Mouse (Mus musculus): ENCODE results near the gene Gca. TPM values are rescaled to one million over a fixed set of nuclear protein-coding genes. Genes with fewer than 3 reads are reported as not detected.

Gene Gca
- polyA plus RNA-seq, 1 experiment from 2014 or later, result 2.1 TPM

DNA sequence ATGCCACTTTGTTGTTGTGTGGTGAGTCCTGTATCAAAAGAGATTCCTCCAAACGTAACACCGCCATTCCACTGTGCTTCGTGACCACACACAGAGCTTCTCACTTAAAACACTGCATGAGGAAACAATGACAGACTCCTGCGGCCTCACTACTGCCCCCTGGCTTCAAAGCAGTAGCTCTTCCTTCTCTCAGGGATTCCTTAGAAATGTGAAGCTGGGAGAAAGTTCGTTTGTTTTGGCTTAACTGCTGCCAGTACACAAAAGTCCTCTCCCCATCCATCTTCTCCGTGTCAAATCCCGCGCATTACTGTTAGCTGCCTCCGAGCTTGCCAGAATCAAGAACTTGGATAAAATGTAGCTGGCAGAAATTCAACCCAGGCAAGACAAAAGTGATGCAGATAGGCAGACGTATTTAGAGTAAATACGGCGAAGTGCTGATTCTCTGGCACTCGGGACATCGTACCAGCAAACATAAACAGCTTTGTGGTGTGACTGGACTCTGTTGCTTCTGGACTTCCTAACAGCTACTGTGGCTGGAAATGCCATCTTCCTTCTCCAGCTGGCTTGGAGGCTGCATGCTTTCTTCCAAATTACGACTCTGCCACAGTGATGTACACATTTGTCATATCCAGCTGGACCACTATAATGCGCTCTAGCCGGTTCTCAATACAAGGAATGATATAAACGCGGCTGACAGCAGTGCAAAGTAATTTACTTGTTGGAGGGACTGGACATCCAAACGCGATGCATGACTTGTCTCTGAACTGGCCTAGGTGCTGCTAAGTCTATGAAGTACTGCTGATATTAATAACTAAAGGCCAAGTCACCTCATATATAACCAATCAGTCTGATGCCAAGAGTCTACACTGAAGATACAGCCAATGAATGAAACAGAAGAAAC, 20.4 kb upstream of the Gca start:
- Histone ChIP-seq H3K36me3 (ENCODE audit: control insufficient read depth, insufficient read depth, low read length) (no peaks in the 10 kb centered on the region), H3K4me3 (ENCODE audit: low read depth, low read length) (no peak overlapping the region), H3K27me3 (replicated peaks; ENCODE audit: control insufficient read depth, insufficient read depth, low read length) (peaks cover 3% of the 10 kb centered on the region; the same call in 1 of the 2 replicates), H3K4me1 (ENCODE audit: control insufficient read depth, insufficient read depth, low read length) (peaks cover 8% of the 10 kb centered on the region; the same call in 1 of the 2 replicates), H3K9ac (ENCODE audit: low read depth, low read length) (no peak overlapping the region), H3K27ac (replicated peaks; ENCODE audit: low read depth, low read length) (no peak overlapping the region), H3K4me2 (ENCODE audit: low read depth, low read length) (peak overlapping the region; percentile 32), H3K9me3 (ENCODE audit: control insufficient read depth, low read length) (no peaks in the 10 kb centered on the region)
- DNase-seq (ENCODE audit: low spot score) (peak; percentile 22), ATAC-seq (ENCODE audit: low read depth) (no peak)
- 46% methylated on average over 21 of the region's 21 CpGs for WGBS

- Histone ChIP-seq H3K9me3 (ENCODE audit: control insufficient read depth, low read length) (no peaks in the 10 kb centered on the region), H3K4me1 (ENCODE audit: control insufficient read depth, insufficient read depth, low read length) (peaks cover 8% of the 10 kb centered on the region; the same call in 1 of the 2 replicates), H3K27me3 (replicated peaks; ENCODE audit: control insufficient read depth, insufficient read depth, low read length) (peaks cover 3% of the 10 kb centered on the region; the same call in 1 of the 2 replicates), H3K9ac (ENCODE audit: low read depth, low read length) (no peak overlapping the region), H3K27ac (replicated peaks; ENCODE audit: low read depth, low read length) (no peak overlapping the region), H3K36me3 (ENCODE audit: control insufficient read depth, insufficient read depth, low read length) (no peaks in the 10 kb centered on the region), H3K4me3 (ENCODE audit: low read depth, low read length) (no peak overlapping the region), H3K4me2 (ENCODE audit: low read depth, low read length) (no peak overlapping the region)
- WGBS, result 88% methylated on average over 5 of the region's 5 CpGs
- ATAC-seq (ENCODE audit: low read depth) (no peak), DNase-seq (ENCODE audit: low spot score) (no peak)
Measured at GRCm38 (mm10) chr2:62644891-62645290, 19.2 kb upstream of the Gca start.

DNA sequence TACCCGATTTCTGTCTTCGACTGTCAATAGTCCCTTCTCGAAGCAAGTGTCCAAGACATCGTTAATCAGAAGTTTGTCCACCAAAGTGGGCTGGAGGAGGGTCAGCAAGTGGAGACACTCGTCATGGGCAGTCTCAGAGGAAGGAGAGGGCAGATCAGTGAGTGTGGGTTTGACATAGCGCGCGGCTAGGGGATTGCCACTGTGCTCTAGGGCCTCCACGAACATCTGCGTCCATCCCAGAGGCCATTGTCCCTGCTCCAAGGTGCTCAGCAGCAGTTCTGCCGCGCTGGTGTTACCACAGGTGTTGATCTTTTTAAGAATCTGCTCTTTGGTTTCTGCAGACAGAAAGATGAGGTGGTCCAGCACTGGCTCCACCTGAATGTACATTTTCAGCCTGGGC, 18.6 kb upstream of the Gca start:
- no peaks in the 10 kb centered on the region for H3K36me3 ChIP-seq (ENCODE audit: control insufficient read depth, insufficient read depth, low read length)
- no peaks in the 10 kb centered on the region for H3K9me3 ChIP-seq (ENCODE audit: control insufficient read depth, low read length)
- peaks cover 8% of the 10 kb centered on the region; the same call in 1 of the 2 replicates for H3K4me1 ChIP-seq (ENCODE audit: control insufficient read depth, insufficient read depth, low read length)
- H3K27me3 ChIP-seq (replicated peaks; ENCODE audit: control insufficient read depth, insufficient read depth, low read length), result peaks cover 3% of the 10 kb centered on the region; the same call in 1 of the 2 replicates
- H3K4me3 ChIP-seq (ENCODE audit: low read depth, low read length), result peak overlapping the region; percentile 49
- 34% methylated on average over 12 of the region's 12 CpGs for WGBS
- peak overlapping the region; percentile 66 for H3K9ac ChIP-seq (ENCODE audit: low read depth, low read length)
- ATAC-seq (ENCODE audit: low read depth) (peak; percentile 62), DNase-seq (ENCODE audit: low spot score) (no peak)
- no peak overlapping the region for H3K27ac ChIP-seq (replicated peaks; ENCODE audit: low read depth, low read length)
- H3K4me2 ChIP-seq (ENCODE audit: low read depth, low read length), result peak overlapping the region; percentile 71

GRCm38 (mm10) chr2:62646014-62646645, 18.0 kb upstream of the Gca start, which contains the start of gene Ifih1:
TSS of gene Ifih1 (minus strand) at chr2:62646255.
- under 1% methylated on average over 19 of the region's 30 CpGs for WGBS
- peaks cover 3% of the 10 kb centered on the region; the same call in 1 of the 2 replicates for H3K27me3 ChIP-seq (replicated peaks; ENCODE audit: control insufficient read depth, insufficient read depth, low read length)
- H3K36me3 ChIP-seq (ENCODE audit: control insufficient read depth, insufficient read depth, low read length), result no peaks in the 10 kb centered on the region
- peak within 1 kb of the TSS; percentile 66 for H3K9ac ChIP-seq (ENCODE audit: low read depth, low read length)
- H3K4me1 ChIP-seq (ENCODE audit: control insufficient read depth, insufficient read depth, low read length), result peaks cover 8% of the 10 kb centered on the region; the same call in 1 of the 2 replicates
- DNase-seq (ENCODE audit: low spot score), result peak; percentile 71
- no peaks in the 10 kb centered on the region for H3K9me3 ChIP-seq (ENCODE audit: control insufficient read depth, low read length)
- H3K4me2 ChIP-seq (ENCODE audit: low read depth, low read length), result peak within 1 kb of the TSS; percentile 71
- peak within 1 kb of the TSS; percentile 49 for H3K4me3 ChIP-seq (ENCODE audit: low read depth, low read length)
- peak; percentile 92 for ATAC-seq (ENCODE audit: low read depth)
- H3K27ac ChIP-seq (replicated peaks; ENCODE audit: low read depth, low read length), result peak within 1 kb of the TSS; percentile 34; the same call in 1 of the 2 replicates

DNA sequence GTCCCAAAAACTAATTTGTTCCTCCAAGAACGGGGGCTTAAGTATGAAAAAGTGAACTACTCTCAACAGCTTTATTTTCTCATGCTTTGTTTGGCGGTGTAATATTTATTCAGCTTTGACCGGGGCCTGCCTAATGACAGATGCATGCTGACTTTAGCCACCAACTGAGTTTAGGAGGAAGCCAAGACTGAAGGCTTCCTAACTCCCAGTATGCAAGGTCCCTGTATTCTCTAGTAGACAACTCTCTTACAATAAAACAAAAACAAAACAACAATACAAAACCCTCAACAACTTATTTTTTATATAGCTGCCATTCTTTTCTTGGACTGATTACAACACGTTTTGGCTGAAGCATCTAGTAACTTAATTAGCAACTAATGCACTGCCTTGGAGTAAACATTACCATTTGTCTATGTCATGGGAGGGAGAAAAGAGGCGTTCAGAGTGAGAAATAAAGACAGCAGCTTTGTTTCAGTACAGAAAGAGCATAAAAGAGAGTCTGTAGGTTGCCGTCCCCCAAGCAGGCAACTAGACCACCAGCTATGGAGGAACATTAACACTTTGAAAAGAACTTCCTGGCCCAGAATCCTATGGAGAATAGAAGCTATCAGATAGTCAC, 17.3 kb upstream of the Gca start:
- H3K4me1 ChIP-seq (ENCODE audit: control insufficient read depth, insufficient read depth, low read length), result peaks cover 8% of the 10 kb centered on the region; the same call in 1 of the 2 replicates
- H3K9ac ChIP-seq (ENCODE audit: low read depth, low read length), result peak overlapping the region; percentile 66; the same call in 1 of the 2 replicates
- peak overlapping the region; percentile 49 for H3K4me3 ChIP-seq (ENCODE audit: low read depth, low read length)
- ATAC-seq (ENCODE audit: low read depth) (no peak), DNase-seq (ENCODE audit: low spot score) (no peak)
- no peaks in the 10 kb centered on the region for H3K36me3 ChIP-seq (ENCODE audit: control insufficient read depth, insufficient read depth, low read length)
- peaks cover 3% of the 10 kb centered on the region; the same call in 1 of the 2 replicates for H3K27me3 ChIP-seq (replicated peaks; ENCODE audit: control insufficient read depth, insufficient read depth, low read length)
- WGBS, result 24% methylated on average over 6 of the region's 6 CpGs
- H3K27ac ChIP-seq (replicated peaks; ENCODE audit: low read depth, low read length), result no peak overlapping the region
- peak overlapping the region; percentile 71 for H3K4me2 ChIP-seq (ENCODE audit: low read depth, low read length)
- H3K9me3 ChIP-seq (ENCODE audit: control insufficient read depth, low read length), result no peaks in the 10 kb centered on the region

GRCm38 (mm10) chr2:62651890-62652289, 12.2 kb upstream of the Gca start:
- no peaks in the 10 kb centered on the region for H3K27me3 ChIP-seq (replicated peaks; ENCODE audit: control insufficient read depth, insufficient read depth, low read length)
- no peak overlapping the region for H3K9ac ChIP-seq (ENCODE audit: low read depth, low read length)
- no peak overlapping the region for H3K4me3 ChIP-seq (ENCODE audit: low read depth, low read length)
- H3K9me3 ChIP-seq (ENCODE audit: control insufficient read depth, low read length), result no peaks in the 10 kb centered on the region
- ATAC-seq (ENCODE audit: low read depth) (no peak), DNase-seq (ENCODE audit: low spot score) (no peak)
- no peak overlapping the region for H3K4me2 ChIP-seq (ENCODE audit: low read depth, low read length)
- peaks cover 2% of the 10 kb centered on the region; the same call in 1 of the 2 replicates for H3K4me1 ChIP-seq (ENCODE audit: control insufficient read depth, insufficient read depth, low read length)
- no peak overlapping the region for H3K27ac ChIP-seq (replicated peaks; ENCODE audit: low read depth, low read length)
- 76% methylated on average over 4 of the region's 4 CpGs for WGBS
- no peaks in the 10 kb centered on the region for H3K36me3 ChIP-seq (ENCODE audit: control insufficient read depth, insufficient read depth, low read length)

GRCm38 (mm10) chr2:62652466-62652865, 11.6 kb upstream of the Gca start:
- no peaks in the 10 kb centered on the region for H3K27me3 ChIP-seq (replicated peaks; ENCODE audit: control insufficient read depth, insufficient read depth, low read length)
- DNase-seq (ENCODE audit: low spot score) (no peak), ATAC-seq (ENCODE audit: low read depth) (no peak)
- H3K4me1 ChIP-seq (ENCODE audit: control insufficient read depth, insufficient read depth, low read length), result no peaks in the 10 kb centered on the region
- no peak overlapping the region for H3K4me2 ChIP-seq (ENCODE audit: low read depth, low read length)
- no peak overlapping the region for H3K9ac ChIP-seq (ENCODE audit: low read depth, low read length)
- H3K9me3 ChIP-seq (ENCODE audit: control insufficient read depth, low read length), result no peaks in the 10 kb centered on the region
- H3K27ac ChIP-seq (replicated peaks; ENCODE audit: low read depth, low read length), result no peak overlapping the region
- no peaks in the 10 kb centered on the region for H3K36me3 ChIP-seq (ENCODE audit: control insufficient read depth, insufficient read depth, low read length)
- WGBS, result 78% methylated on average over 4 of the region's 4 CpGs
- H3K4me3 ChIP-seq (ENCODE audit: low read depth, low read length), result no peak overlapping the region
